Mouse (Mus musculus): ENCODE measurements at regions not wholly inside any gene's neighbourhood (a gene's known extent, or its start where the extent isn't known, plus 50 kb on each side); places are given as distances from the start of the nearest gene placed in this dataset.

- H3K36me3 ChIP-seq (ENCODE audit: insufficient read depth, low read length), result no peaks in the 10 kb centered on the region
- no peaks in the 10 kb centered on the region for H3K9me3 ChIP-seq (ENCODE audit: low read length)
- H3K4me3 ChIP-seq (replicated peaks; ENCODE audit: low read length), result no peak overlapping the region
- no peaks in the 10 kb centered on the region for H3K4me1 ChIP-seq (replicated peaks; ENCODE audit: low read depth, low read length)
- TF ChIP-seq CTCF (conservative IDR thresholded peaks at IDR 0.05; ENCODE audit: low read length) (no peak), POU5F1 (IDR thresholded peaks at IDR 0.05; ENCODE audit: borderline replicate concordance, low read length) (no peak), NANOG (IDR thresholded peaks at IDR 0.05; ENCODE audit: borderline replicate concordance, low read length) (no peak)
- H3K27me3 ChIP-seq (ENCODE audit: insufficient read depth, low read length), result no peaks in the 10 kb centered on the region
Measured at GRCm38 (mm10) chr4:5327171-5327661, 534.1 kb upstream of the Impad1 start.

- H3K4me3 ChIP-seq (replicated peaks; ENCODE audit: low read length), result no peak overlapping the region
- TF ChIP-seq CTCF (conservative IDR thresholded peaks at IDR 0.05; ENCODE audit: low read length) (no peak), NANOG (IDR thresholded peaks at IDR 0.05; ENCODE audit: borderline replicate concordance, low read length) (no peak), POU5F1 (IDR thresholded peaks at IDR 0.05; ENCODE audit: borderline replicate concordance, low read length) (no peak)
Measured at GRCm38 (mm10) chr4:5301461-5301860, 508.3 kb upstream of the Impad1 start.

GRCm38 (mm10) chr4:5301017-5301416, 507.9 kb upstream of the Impad1 start:
- TF ChIP-seq NANOG (IDR thresholded peaks at IDR 0.05; ENCODE audit: borderline replicate concordance, low read length) (no peak), CTCF (conservative IDR thresholded peaks at IDR 0.05; ENCODE audit: low read length) (no peak), POU5F1 (IDR thresholded peaks at IDR 0.05; ENCODE audit: borderline replicate concordance, low read length) (no peak)
- Histone ChIP-seq H3K27me3 (ENCODE audit: insufficient read depth, low read length) (no peaks in the 10 kb centered on the region), H3K4me1 (replicated peaks; ENCODE audit: low read depth, low read length) (no peaks in the 10 kb centered on the region), H3K36me3 (ENCODE audit: insufficient read depth, low read length) (no peaks in the 10 kb centered on the region), H3K4me3 (replicated peaks; ENCODE audit: low read length) (no peak overlapping the region), H3K9me3 (ENCODE audit: low read length) (peaks cover 33% of the 10 kb centered on the region)

More at GRCm38 (mm10) chr4:5301461-5301860, 508.3 kb upstream of the Impad1 start:
- Histone ChIP-seq H3K9me3 (ENCODE audit: low read length) (peaks cover 33% of the 10 kb centered on the region), H3K4me1 (replicated peaks; ENCODE audit: low read depth, low read length) (no peaks in the 10 kb centered on the region), H3K36me3 (ENCODE audit: insufficient read depth, low read length) (no peaks in the 10 kb centered on the region), H3K27me3 (ENCODE audit: insufficient read depth, low read length) (no peaks in the 10 kb centered on the region)

GRCm38 (mm10) chr4:5299208-5299607, 506.1 kb upstream of the Impad1 start:
- Histone ChIP-seq H3K9me3 (ENCODE audit: low read length) (peaks cover 17% of the 10 kb centered on the region), H3K27me3 (ENCODE audit: insufficient read depth, low read length) (no peaks in the 10 kb centered on the region), H3K36me3 (ENCODE audit: insufficient read depth, low read length) (no peaks in the 10 kb centered on the region), H3K4me3 (replicated peaks; ENCODE audit: low read length) (no peak overlapping the region), H3K4me1 (replicated peaks; ENCODE audit: low read depth, low read length) (no peaks in the 10 kb centered on the region)
- TF ChIP-seq POU5F1 (IDR thresholded peaks at IDR 0.05; ENCODE audit: borderline replicate concordance, low read length) (no peak), NANOG (IDR thresholded peaks at IDR 0.05; ENCODE audit: borderline replicate concordance, low read length) (no peak), CTCF (conservative IDR thresholded peaks at IDR 0.05; ENCODE audit: low read length) (no peak)

- Histone ChIP-seq H3K27me3 (ENCODE audit: insufficient read depth, low read length) (no peaks in the 10 kb centered on the region), H3K36me3 (ENCODE audit: insufficient read depth, low read length) (no peaks in the 10 kb centered on the region), H3K4me1 (replicated peaks; ENCODE audit: low read depth, low read length) (no peaks in the 10 kb centered on the region), H3K9me3 (ENCODE audit: low read length) (no peaks in the 10 kb centered on the region), H3K4me3 (replicated peaks; ENCODE audit: low read length) (no peak overlapping the region)
- no peak for TF ChIP-seq POU5F1 (IDR thresholded peaks at IDR 0.05; ENCODE audit: borderline replicate concordance, low read length)
- 0 out of 2 replicates have a peak, but pooled peaks have one; percentile 12 for TF ChIP-seq CTCF (conservative IDR thresholded peaks at IDR 0.05; ENCODE audit: low read length)
Measured at GRCm38 (mm10) chr4:5294030-5294429, 500.9 kb upstream of the Impad1 start.

- Histone ChIP-seq H3K4me1 (replicated peaks; ENCODE audit: low read depth, low read length) (no peaks in the 10 kb centered on the region), H3K27me3 (ENCODE audit: insufficient read depth, low read length) (no peaks in the 10 kb centered on the region), H3K36me3 (ENCODE audit: insufficient read depth, low read length) (no peaks in the 10 kb centered on the region), H3K4me3 (replicated peaks; ENCODE audit: low read length) (no peak overlapping the region), H3K9me3 (ENCODE audit: low read length) (no peaks in the 10 kb centered on the region)
- TF ChIP-seq POU5F1 (IDR thresholded peaks at IDR 0.05; ENCODE audit: borderline replicate concordance, low read length) (no peak), CTCF (conservative IDR thresholded peaks at IDR 0.05; ENCODE audit: low read length) (no peak), NANOG (IDR thresholded peaks at IDR 0.05; ENCODE audit: borderline replicate concordance, low read length) (no peak)
Measured at GRCm38 (mm10) chr4:5276113-5276512, 483.0 kb upstream of the Impad1 start.
